Comparison of ENCODE assay signal across 19 mouse cellular contexts in the genomic region with DNA sequence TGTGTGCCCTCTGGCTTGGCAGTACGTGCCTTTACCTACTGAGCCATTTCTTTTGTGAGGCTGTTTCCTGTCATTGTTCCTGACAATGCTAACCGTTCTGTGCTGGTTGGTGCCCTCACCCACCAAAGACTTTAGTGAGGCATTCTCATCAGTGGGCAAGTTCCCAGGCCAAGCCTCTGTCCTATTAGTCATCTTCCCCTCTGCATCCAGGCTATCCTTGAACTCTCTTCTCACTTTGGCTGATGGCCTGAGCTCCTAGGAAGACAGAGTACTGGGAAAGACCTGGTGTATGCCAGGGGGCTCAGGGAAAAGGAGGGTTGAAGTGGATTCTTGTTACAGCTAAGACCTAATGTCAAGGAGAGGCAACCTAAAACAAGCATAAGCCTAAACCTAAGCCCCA. TPM values are rescaled to one million over a fixed set of nuclear protein-coding genes. Genes with fewer than 3 reads are reported as not detected.
A peak's percentile ranks its signal among the peaks of the same experiment; 100 is the strongest.
DNase-seq lines count a peak whose midpoint lies in the region; ATAC-seq and TF ChIP-seq lines count a peak whose summit lies in the region.
"Had no signal": no experiment of that assay in that cellular context is flagged by ENCODE, and none has a peak within 500 bp of the region (broad histone marks: within the 10 kb centered on the region; RNA-seq: fewer than 3 reads in every experiment).

No protein-coding gene starts in this region.

- no peak for TF ChIP-seq CTCF in lung, postnatal 0 days (IDR thresholded peaks at IDR 0.05)
- TF ChIP-seq CTCF in lung, adult 2 months (IDR thresholded peaks at IDR 0.05; ENCODE audit: insufficient read depth, low read length): no peak

- TF ChIP-seq POLR2A in lung, adult 2 months (IDR thresholded peaks at IDR 0.05; ENCODE audit: borderline replicate concordance, extremely low read depth, low read depth, low read length): no peak

- no peak overlapping the region for H3K9ac ChIP-seq in lung, postnatal 0 days (replicated peaks; ENCODE audit: low read depth)
- H3K9ac ChIP-seq: heart, embryonic 13.5 days; hindbrain, embryonic 12.5 days had no signal

- TF ChIP-seq EP300 in lung, postnatal 0 days (IDR thresholded peaks at IDR 0.05): no peak

- whole genome bisulfite sequencing in lung, postnatal 0 days: 82% methylated on average over 2 of the region's 2 CpGs
- 54% methylated on average over 2 of the region's 2 CpGs for WGBS in lung, adult 2 months

- no peaks in the 10 kb centered on the region for H3K27me3 ChIP-seq in lung, postnatal 0 days (replicated peaks; ENCODE audit: insufficient read depth, low read length)
- H3K27me3 ChIP-seq: heart, embryonic 13.5 days; hindbrain, embryonic 12.5 days had no signal

- peaks cover 11% of the 10 kb centered on the region for H3K4me1 ChIP-seq in lung, postnatal 0 days (ENCODE audit: insufficient read depth, low read depth, low read length)
- peaks cover 10% of the 10 kb centered on the region for H3K4me1 ChIP-seq in lung, adult 2 months (ENCODE audit: control insufficient read depth, insufficient read depth, low read length)

- no peaks in the 10 kb centered on the region for H3K36me3 ChIP-seq in lung, postnatal 0 days (ENCODE audit: insufficient read depth, low read length)
- H3K36me3 ChIP-seq: heart, embryonic 13.5 days; hindbrain, embryonic 12.5 days had no signal

- no peaks in the 10 kb centered on the region for H3K9me3 ChIP-seq in lung, postnatal 0 days (ENCODE audit: low read length)
- H3K9me3 ChIP-seq: heart, embryonic 13.5 days; hindbrain, embryonic 12.5 days had no signal

- H3K4me2 ChIP-seq in lung, postnatal 0 days (replicated peaks; ENCODE audit: low read depth, low read length): no peak overlapping the region
- H3K4me2 ChIP-seq: heart, embryonic 13.5 days; hindbrain, embryonic 12.5 days had no signal

- peak overlapping the region; percentile 32; the same call in 1 of the 2 replicates for H3K27ac ChIP-seq in lung, postnatal 0 days (ENCODE audit: low read length)
- H3K27ac ChIP-seq: gastrocnemius, adult 2 months; heart, embryonic 13.5 days; hindbrain, embryonic 12.5 days had no signal

- H3K4me3 ChIP-seq in lung, postnatal 0 days (ENCODE audit: low read depth, low read length): no peak overlapping the region
- H3K4me3 ChIP-seq in lung, adult 2 months (replicated peaks; ENCODE audit: extremely low read depth, low read depth, low read length): no peak overlapping the region
- H3K4me3 ChIP-seq: gastrocnemius, adult 2 months; heart, embryonic 13.5 days; hindbrain, embryonic 12.5 days had no signal

- no peak for ATAC-seq in lung, postnatal 0 days
- ATAC-seq: forebrain, embryonic 14.5 days; hindbrain, embryonic 16.5 days; inflammation-experienced regulatory T-cells, adult 6 months; intestine, postnatal 0 days had no signal

- peak; percentile 58 for DNase-seq in adrenal gland, postnatal 10 days
- no peak for DNase-seq in adrenal gland, adult 8-10 months
- no peak for DNase-seq in lung, postnatal 0 days (ENCODE audit: low spot score)
- no peak for DNase-seq in lung, adult 2 months
- peak; percentile 44 for DNase-seq in NIH3T3 (ENCODE audit: low read depth)
- no peak for DNase-seq in gastrocnemius, postnatal 4 days (ENCODE audit: low spot score in 2 of 2)
- DNase-seq: cerebellum, adult 11-12 months; cerebellum, adult 9-11 months; cerebellum, postnatal 36 days; gastrocnemius, adult 2 months; gastrocnemius, postnatal 25 days; heart, adult 11 months; heart, postnatal 36 days had no signal

RNA-seq across cellular contexts. Expression of gene Alas1, which starts 5.5 kb away (rescaled TPM):
- total RNA-seq in adrenal gland, postnatal 10 days (2021): 1,000 to 10,000 TPM in 1 of 2 experiments, 100 to 1,000 TPM in 1; 940 to 1,609 TPM
- total RNA-seq in adrenal gland, adult 8-10 months (2022): 1,000 to 10,000 TPM in 3 of 4 experiments, 100 to 1,000 TPM in 1; 739 to 2,154 (median 1,752) TPM
- 292 and 310 TPM in 2 replicates for polyA plus RNA-seq in lung, postnatal 0 days (2015; fragmentation: Nextera tagmentation; extraction: Ambion mirVana)
- polyA plus RNA-seq in lung, adult 2 months (2012; rRNA removed): 443 and 458 TPM in 2 replicates
- total RNA-seq in gastrocnemius, postnatal 4 days (2021): 100 to 1,000 TPM; 127 to 159 TPM

RNA-seq across cellular contexts. Expression of gene Poc1a, which starts 26.9 kb away (rescaled TPM):
- 1 to 10 TPM; 7.3 to 8.8 TPM for total RNA-seq in adrenal gland, postnatal 10 days (2021)
- total RNA-seq in adrenal gland, adult 8-10 months (2022): 1 to 10 TPM; 3.9 to 6.5 (median 5.5) TPM
- 9.7 and 9.9 TPM in 2 replicates for polyA plus RNA-seq in lung, postnatal 0 days (2015; fragmentation: Nextera tagmentation; extraction: Ambion mirVana)
- polyA plus RNA-seq in lung, adult 2 months (2012; rRNA removed): 5.7 and 7.9 TPM in 2 replicates
- 1 to 10 TPM; 5.4 to 5.8 TPM for total RNA-seq in gastrocnemius, postnatal 4 days (2021)

RNA-seq across cellular contexts. Expression of gene Tlr9, which starts 31.6 kb away (rescaled TPM):
- 1 to 10 TPM; 1.2 to 1.5 TPM for total RNA-seq in adrenal gland, postnatal 10 days (2021)
- total RNA-seq in adrenal gland, adult 8-10 months (2022): 1 to 10 TPM in 3 of 4 experiments, under 1 TPM in 1; 0.98 to 2.7 (median 1.5) TPM
- polyA plus RNA-seq in lung, postnatal 0 days (2015; fragmentation: Nextera tagmentation; extraction: Ambion mirVana): 0.12 and 0.15 TPM in 2 replicates
- polyA plus RNA-seq in lung, adult 2 months (2012; rRNA removed): 6.0 and 6.4 TPM in 2 replicates
- total RNA-seq in gastrocnemius, postnatal 4 days (2021): 1 to 10 TPM in 1 of 2 experiments, under 1 TPM in 1; 0.88 to 1.1 TPM
- polyA plus RNA-seq: forebrain, embryonic 14.5 days; heart, embryonic 13.5 days had no signal

RNA-seq across cellular contexts. Expression of gene Twf2, which starts 51.1 kb away (rescaled TPM):
- 10 to 100 TPM; 38.5 to 58.6 TPM for total RNA-seq in adrenal gland, postnatal 10 days (2021)
- total RNA-seq in adrenal gland, adult 8-10 months (2022): 100 to 1,000 TPM in 3 of 4 experiments, 10 to 100 TPM in 1; 92.9 to 136 (median 118) TPM
- 64.2 and 64.6 TPM in 2 replicates for polyA plus RNA-seq in lung, postnatal 0 days (2015; fragmentation: Nextera tagmentation; extraction: Ambion mirVana)
- 60.9 and 69.0 TPM in 2 replicates for polyA plus RNA-seq in lung, adult 2 months (2012; rRNA removed)
- total RNA-seq in gastrocnemius, postnatal 4 days (2021): 100 to 1,000 TPM in 1 of 2 experiments, 10 to 100 TPM in 1; 92.7 to 105 TPM

RNA-seq across cellular contexts. Expression of gene Ppm1m, which starts 54.5 kb away (rescaled TPM):
- total RNA-seq in adrenal gland, postnatal 10 days (2021): 100 to 1,000 TPM; 119 to 129 TPM
- total RNA-seq in adrenal gland, adult 8-10 months (2022): 100 to 1,000 TPM in 3 of 4 experiments, 10 to 100 TPM in 1; 95.9 to 143 (median 121) TPM
- 33.4 and 37.2 TPM in 2 replicates for polyA plus RNA-seq in lung, postnatal 0 days (2015; fragmentation: Nextera tagmentation; extraction: Ambion mirVana)
- 60.7 and 67.3 TPM in 2 replicates for polyA plus RNA-seq in lung, adult 2 months (2012; rRNA removed)
- 10 to 100 TPM; 16.7 to 20.8 TPM for total RNA-seq in gastrocnemius, postnatal 4 days (2021)

Comparison
In these comparisons a context has a peak if more than half of its experiments do, and no peak if none do; other contexts are left out.
1. DNase-seq: peak in adrenal gland, postnatal 10 days (single experiment) and NIH3T3 (single experiment); none in adrenal gland, adult 8-10 months (single experiment), lung, postnatal 0 days (single experiment), lung, adult 2 months (single experiment) and gastrocnemius, postnatal 4 days (0 of 2).
2. RNA of gene Alas1, which starts 5.5 kb away (total RNA-seq): 739 to 2,154 TPM in adrenal gland, adult 8-10 months and 940 to 1,609 TPM in adrenal gland, postnatal 10 days; 127 to 159 TPM in gastrocnemius, postnatal 4 days; every median in the first group is over 4 times any median in the second.